Mouse (Mus musculus) forelimb bud, embryonic 11.5 days (tissue): ENCODE data around the gene Hist1h1e.
"Not testable (repeated sequence)": the region's sequence is repeated elsewhere in the genome, so short reads cannot be mapped to it uniquely, and the experiment has no call there.

Experiments
- DNase-seq: peaks from one replicate; pipeline ENCODE4 v3.0.0-alpha.2; 2012; ENCODE audit warnings: low read depth, low spot score

The Hist1h1e gene

DNA sequence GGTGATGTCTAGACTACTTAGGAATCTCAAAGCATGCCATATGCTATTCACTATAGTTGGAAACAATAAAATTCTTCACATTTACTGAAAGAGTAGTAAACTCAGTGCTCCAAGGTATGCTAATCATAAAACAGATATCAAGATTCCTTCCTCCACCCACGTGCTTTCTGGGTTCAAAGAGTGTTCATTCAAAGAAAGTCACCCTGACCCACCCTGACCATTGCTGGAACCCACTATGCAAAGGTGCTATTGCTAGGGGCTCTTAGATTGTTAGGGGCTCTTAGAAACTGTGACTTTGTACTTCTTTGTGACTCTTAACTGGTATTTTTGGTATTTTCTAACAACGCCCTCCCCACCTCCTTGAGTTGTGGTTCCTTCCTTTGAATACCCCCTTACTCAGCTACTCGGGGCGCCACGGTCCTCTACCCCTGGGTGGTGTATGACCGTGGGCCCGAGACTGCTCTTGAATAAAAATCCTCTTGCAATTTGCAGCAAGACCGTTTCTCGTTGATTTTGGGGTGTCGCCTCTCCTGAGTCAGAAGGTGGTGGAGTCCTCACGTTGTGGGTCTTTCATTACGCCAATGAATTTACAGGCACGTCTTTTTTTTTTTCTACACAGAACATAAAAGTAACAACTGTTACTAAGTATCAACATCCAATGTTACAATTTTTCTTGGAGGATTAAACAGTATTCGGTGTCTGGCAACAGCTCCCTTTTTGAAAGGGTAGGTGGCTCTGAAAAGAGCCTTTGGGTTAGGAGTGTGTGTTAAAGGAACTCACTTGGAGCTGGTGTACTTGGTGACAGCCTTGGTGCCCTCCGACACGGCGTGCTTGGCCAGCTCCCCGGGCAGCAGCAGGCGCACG is 49.1 kb downstream of the Hist1h1e start:
- DNase-seq = not testable (repeated sequence)

DNA sequence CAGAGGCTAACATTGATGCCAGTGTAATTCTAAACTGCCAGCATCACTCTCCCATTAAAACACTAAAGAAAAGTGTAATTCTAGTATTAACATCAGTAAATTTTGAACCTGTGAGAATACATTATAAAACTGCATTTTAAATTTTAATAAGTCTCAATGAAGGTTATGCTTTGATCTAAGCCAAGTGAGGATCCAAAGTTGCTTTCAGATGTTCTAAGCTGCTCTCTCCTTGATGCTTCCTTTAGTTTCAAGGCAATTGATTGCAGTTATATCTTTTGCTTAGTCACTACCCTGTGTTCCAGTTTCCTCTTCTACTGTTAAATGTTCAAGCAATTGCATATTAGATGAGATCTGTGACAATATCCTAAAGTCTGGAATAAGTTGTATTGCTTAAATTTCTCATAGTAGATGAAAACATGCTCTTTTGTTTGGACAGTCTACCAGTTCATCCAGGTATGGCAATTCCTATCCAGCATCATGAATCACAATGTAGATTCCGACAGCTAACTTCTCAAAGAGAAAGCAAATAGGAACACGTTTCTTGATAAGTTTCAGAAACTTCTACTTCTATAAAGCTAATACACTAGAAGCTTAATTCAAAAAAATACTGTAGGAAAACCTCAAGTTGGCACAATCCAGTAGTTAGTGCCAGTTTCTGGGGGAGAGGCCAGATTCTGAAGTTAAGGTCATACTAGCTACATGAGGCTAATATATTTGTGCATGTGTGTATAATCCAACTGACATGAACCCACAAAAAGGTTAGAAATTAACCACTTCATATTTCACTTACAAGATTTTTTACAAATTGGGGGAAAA is 49.9 kb downstream of the Hist1h1e start:
- DNase-seq = no peak

DNA sequence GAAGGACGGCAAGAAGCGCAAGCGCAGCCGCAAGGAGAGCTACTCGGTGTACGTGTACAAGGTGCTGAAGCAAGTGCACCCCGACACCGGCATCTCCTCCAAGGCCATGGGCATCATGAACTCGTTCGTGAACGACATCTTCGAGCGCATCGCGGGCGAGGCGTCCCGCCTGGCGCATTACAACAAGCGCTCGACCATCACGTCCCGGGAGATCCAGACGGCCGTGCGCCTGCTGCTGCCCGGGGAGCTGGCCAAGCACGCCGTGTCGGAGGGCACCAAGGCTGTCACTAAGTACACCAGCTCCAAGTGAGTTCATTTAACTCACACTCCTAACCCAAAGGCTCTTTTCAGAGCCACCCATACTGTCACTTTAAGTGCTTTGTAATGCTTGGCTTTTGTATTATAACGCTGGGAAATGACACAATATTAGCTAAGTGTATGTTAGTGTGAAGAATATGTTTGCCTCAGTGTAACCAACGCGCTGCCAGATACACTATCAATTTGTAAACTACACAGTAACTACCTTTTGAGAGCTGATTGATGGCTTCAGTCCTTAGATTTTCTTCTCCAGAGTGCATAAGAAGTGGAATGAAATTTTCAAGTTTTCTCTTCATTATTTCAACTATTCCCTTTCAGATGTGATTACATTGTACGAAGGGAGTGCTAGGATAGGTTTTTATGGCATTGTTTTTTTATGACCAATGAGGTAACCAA is 50.7 kb downstream of the Hist1h1e start:
- not testable (repeated sequence) for DNase-seq

DNA sequence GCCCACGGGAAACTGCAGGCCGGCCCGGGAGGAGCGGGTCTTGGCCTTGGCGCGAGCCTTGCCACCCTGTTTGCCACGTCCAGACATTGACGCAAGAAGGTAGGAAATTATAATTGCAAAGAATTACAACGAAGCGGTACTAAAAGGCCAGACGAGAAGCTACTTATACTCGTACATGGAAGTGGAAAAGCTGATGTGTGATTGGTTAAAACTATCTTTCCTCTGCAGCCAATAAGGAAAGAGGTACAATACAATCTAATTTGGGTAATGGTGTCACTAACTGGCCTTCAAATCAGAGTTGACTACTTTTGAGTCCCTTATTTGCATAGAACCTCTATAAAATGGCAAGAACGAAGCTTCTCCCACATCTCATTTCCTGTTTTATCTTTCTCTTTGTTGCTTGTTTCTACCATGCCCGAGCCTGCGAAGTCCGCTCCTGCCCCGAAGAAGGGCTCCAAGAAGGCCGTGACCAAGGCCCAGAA is 51.3 kb downstream of the Hist1h1e start, which contains the start of the genes Hist1h2ae and Hist1h2bg:
Gene Hist1h2ae, minus strand, starts transcription at position 199 of the 482 bp plus-strand sequence.
Gene Hist1h2bg, plus strand, starts transcription at position 375 of the 482 bp plus-strand sequence.
- DNase-seq = peak; percentile 95
